Mouse (Mus musculus) brain, embryonic 14.5 days (tissue): ENCODE data around the gene Msh5. TPM values are rescaled to one million over a fixed set of nuclear protein-coding genes. Genes with fewer than 3 reads are reported as not detected.
"Not testable (repeated sequence)": the region's sequence is repeated elsewhere in the genome, so short reads cannot be mapped to it uniquely, and the experiment has no call there.

Experiments used
- DNase-seq: peaks from one replicate; pipeline ENCODE4 v3.0.0-alpha.2; 2011; ENCODE audit warnings: low read depth
- CTCF ChIP-seq: fragments of 200-500 bp; IDR thresholded peaks from 2 replicates; pipeline ENCODE4 v1.5.1; 2012; ENCODE audit warnings: inconsistent platforms, mild to moderate bottlenecking, moderate library complexity, borderline replicate concordance; ENCODE audit not compliant: insufficient read depth, insufficient read length; ENCODE audit errors: extremely low read depth
- POLR2A ChIP-seq: fragments of 200-500 bp; IDR thresholded peaks from 2 replicates; pipeline ENCODE4 v1.6.1; 2012; ENCODE audit warnings: mild to moderate bottlenecking, inconsistent platforms, borderline replicate concordance; ENCODE audit not compliant: poor library complexity, insufficient read depth, insufficient read length, severe bottlenecking; ENCODE audit errors: extremely low read depth
- polyA plus RNA-seq: library from polyadenylated mRNA; depleted of rRNA; stranded (reverse); fragments of >200 nt; gene quantifications from 2 replicates; pipeline ENCODE4 v1.2.3, GENCODE M21; 2012

Msh5 gene
- polyA plus RNA-seq, 1 experiment = 4.2 TPM

GRCm38 (mm10) chr17:35049561-35050016 lies 3.0 kb upstream of the Msh5 start, which contains the start of gene Clic1:
Gene Clic1 (plus strand): TSS chr17:35049966.
- DNase-seq = peak; percentile 88

DNA sequence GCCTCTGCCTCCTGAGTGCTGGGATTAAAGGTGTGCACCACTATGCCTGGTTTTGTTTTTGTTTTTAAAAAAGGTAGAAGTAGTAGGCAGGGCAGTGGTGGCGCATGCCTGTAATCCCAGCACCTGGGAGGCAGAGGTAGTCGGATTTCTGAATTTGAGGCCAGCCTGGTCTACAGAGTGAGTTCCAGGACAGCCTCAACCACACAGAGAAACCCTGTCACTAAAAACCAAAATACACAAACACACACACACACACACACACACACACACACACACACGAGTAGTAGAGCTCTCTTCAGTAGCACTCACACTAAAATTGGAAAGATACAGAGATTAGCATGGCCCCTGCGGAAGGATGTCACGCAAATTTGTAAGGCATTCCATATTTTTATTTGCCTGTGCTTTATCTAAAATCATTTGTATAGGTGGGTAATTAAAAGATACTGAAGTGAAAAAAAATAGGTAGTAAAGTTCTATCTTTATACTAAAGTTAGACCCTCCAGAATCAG lies 2.4 kb upstream of the Msh5 start:
- TF ChIP-seq POLR2A (no peak), CTCF (no peak)
- DNase-seq = no peak

More at GRCm38 (mm10) chr17:35049561-35050016, 3.0 kb upstream of the Msh5 start, which contains the start of gene Clic1:
- TF ChIP-seq CTCF (no peak), POLR2A (0 out of 2 replicates have a peak, but pooled peaks have one; percentile 14)

- DNase-seq = no peak
- TF ChIP-seq CTCF (no peak), POLR2A (no peak)
Observed at GRCm38 (mm10) chr17:35048149-35048931, 1.8 kb upstream of the Msh5 start.

- no peak for DNase-seq
- TF ChIP-seq CTCF (no peak), POLR2A (no peak)
Observed at GRCm38 (mm10) chr17:35047688-35048087, 1.1 kb upstream of the Msh5 start.

DNA sequence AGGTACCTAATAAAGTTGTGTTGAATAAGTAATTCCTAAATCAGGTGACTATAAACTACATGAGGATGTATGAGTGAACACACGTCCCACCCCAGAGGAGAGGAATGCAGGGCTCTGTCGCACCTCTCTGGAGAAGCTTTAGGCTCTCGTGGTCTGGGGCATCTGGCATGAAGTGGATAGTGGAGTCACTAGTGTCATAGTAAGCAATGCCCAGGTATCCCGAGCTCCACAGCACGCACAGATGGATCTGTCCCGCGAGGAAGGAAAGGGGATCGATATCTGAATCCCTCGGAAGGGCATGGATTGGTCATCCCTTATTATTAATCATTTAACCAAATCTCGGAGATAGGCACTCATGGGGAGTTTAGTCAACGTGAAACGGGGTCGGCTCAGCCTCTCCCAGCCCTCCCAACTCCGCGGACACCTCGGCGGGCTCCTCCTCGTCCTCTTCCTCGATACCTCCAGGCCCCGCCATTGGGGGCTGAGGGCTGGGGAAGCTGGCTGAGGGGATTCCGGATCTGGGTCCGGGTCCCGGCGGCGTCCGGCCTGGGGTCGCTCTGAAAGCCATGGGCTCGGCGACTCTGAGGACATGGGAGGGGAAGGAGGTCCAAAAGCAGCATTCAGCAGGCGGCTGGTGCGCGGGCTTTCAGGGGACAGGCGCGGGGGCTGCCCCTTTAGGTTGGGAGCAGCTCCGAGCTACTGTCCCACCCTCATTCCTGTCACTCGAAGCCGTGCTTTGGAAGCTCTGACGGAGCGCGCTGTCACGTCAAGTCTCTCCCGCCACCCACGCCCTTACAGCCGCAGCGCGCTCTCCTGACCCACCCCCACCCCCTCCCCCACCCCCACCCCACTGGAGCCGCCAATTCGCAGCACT lies 501 bp downstream of the Msh5 start:
- DNase-seq = no peak

GRCm38 (mm10) chr17:35044904-35045806 lies 1.4 kb downstream of the Msh5 start:
- no peak for DNase-seq

More for the DNA sequence above, 501 bp downstream of the Msh5 start:
- no peak for TF ChIP-seq POLR2A
- TF ChIP-seq CTCF = no peak

DNA sequence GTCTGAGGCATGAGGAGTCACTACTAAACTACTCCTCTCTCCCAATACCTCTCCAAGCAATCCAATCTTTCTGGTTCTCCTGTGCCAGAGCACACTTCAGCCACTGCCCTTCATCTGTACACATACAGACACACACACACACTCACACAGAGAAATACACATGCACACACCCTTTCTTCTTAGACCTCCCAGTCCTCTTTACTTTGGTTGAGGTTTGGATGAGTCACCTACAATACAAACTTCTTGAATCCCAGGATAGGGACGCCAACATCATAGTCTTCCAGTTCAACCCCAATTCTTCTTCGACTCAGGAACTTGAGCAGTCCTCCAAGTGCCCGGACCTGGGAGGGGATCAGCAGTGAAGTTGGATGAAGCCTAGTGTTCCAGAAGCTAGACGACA lies 2.8 kb downstream of the Msh5 start:
- TF ChIP-seq POLR2A = no peak
- TF ChIP-seq CTCF = no peak
- DNase-seq = no peak

More at GRCm38 (mm10) chr17:35044904-35045806, 1.4 kb downstream of the Msh5 start:
- TF ChIP-seq CTCF (no peak), POLR2A (no peak)

- DNase-seq = no peak
- TF ChIP-seq POLR2A (no peak), CTCF (no peak)
Observed at GRCm38 (mm10) chr17:35039121-35039873, 7.2 kb downstream of the Msh5 start.

DNA sequence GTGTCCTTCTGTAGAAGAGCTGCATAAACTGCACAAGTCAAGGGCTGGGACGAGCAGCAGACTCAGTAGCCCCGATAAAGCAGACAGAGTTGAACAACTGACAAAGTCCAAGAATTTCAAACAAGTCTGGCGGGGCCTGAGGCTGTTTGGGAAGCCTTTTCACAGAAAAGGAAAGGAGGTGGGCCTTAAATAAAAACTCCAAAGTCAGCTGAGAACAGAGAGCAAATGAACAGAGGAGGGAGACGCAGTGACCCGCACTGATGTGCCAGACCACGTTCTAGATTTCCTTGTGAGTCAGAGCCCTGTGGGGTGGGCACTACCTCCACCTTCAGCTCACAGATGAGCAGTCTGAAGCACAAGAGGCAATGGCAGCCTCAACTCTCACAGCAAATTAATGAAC lies 11.6 kb downstream of the Msh5 start:
- TF ChIP-seq POLR2A = no peak
- no peak for TF ChIP-seq CTCF
- no peak for DNase-seq

DNA sequence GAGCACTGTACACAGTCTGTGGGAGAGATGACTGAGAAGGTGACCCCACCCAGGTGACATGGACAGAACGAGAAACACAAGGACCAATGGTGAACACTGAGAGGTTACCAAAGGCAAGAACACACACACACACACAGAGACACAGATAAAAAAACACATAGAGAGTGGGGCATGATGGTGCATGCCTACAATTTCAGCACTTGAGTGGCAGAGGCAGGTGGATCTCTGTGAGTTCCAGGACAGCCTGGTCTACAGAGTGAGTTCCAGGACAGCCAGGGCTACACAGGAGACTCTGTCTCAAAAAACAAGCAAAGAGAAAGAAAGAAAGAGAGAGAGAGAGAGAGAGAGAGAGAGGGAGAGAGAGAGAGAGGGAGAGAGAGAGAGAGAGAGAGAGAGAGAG lies 12.8 kb downstream of the Msh5 start:
- DNase-seq = not testable (repeated sequence)
